8 mouse cellular contexts compared by ENCODE assay signal in the genomic region with DNA sequence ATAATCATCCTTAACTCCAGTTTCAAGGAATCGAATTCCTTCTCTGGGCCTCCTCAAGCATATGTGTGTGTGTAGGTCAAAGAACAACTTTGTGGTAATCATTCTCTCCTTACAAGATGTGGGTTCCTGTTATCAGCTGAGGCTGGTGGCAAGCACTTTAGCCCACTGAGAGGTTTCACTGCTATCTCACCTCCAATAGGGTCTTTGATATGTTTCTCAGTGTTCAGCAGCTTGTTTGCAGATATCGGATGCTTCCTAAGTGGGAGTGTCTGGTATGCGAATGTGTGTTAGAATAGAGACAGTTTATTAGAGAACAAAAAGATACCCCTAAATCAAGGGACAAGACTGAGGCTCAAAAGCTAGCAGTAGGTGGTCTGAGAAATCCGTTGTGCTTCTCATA. TPM values are rescaled to one million over a fixed set of nuclear protein-coding genes. Genes with fewer than 3 reads are reported as not detected.
A peak's percentile ranks its signal among the peaks of the same experiment; 100 is the strongest.
DNase-seq lines count a peak whose midpoint lies in the region; ATAC-seq and TF ChIP-seq lines count a peak whose summit lies in the region.

No protein-coding gene starts in this region.

- DNase-seq in heart, adult 9 months (ENCODE audit: low spot score in 2 of 2), result no peak
- peak; percentile 67 for DNase-seq in MEL (ENCODE audit: low read depth, low spot score)
- DNase-seq in midbrain, embryonic 10.5 days (ENCODE audit: low spot score), result no peak
- no peak for DNase-seq in layer of hippocampus, postnatal 10 days (ENCODE audit: low spot score in 2 of 2)
- no peak for DNase-seq in ovary, postnatal 36 days (ENCODE audit: low spot score)

- no peak for TF ChIP-seq CTCF in MEL (IDR thresholded peaks at IDR 0.05 in 2 of 3, conservative IDR thresholded peaks at IDR 0.05 in 1 of 3; ENCODE audit: control insufficient read depth in 1 of 3, insufficient read depth in 1 of 3, low read depth in 2 of 3, low read length in 3 of 3, poor library complexity in 1 of 3, severe bottlenecking in 1 of 3)

- TF ChIP-seq POLR2A in MEL (IDR thresholded peaks at IDR 0.05; ENCODE audit: control insufficient read depth in 1 of 2, insufficient read depth in 1 of 2, low read depth in 1 of 2, low read length in 2 of 2, poor library complexity in 1 of 2), result no peak

- no peak for TF ChIP-seq RAD21 in MEL (IDR thresholded peaks at IDR 0.05; ENCODE audit: low read depth, low read length)

- peak overlapping the region; percentile 73 for H3K4me3 ChIP-seq in heart, embryonic 15.5 days
- no peak overlapping the region for H3K4me3 ChIP-seq in MEL (ENCODE audit: control insufficient read depth in 1 of 2, insufficient read depth in 1 of 2, low read depth in 2 of 2, low read length in 2 of 2)
- peak overlapping the region; percentile 53 for H3K4me3 ChIP-seq in hindbrain, embryonic 12.5 days
- H3K4me3 ChIP-seq in midbrain, embryonic 10.5 days, result peak overlapping the region; percentile 85

- H3K27me3 ChIP-seq in heart, embryonic 15.5 days, result no peaks in the 10 kb centered on the region
- H3K27me3 ChIP-seq in MEL (ENCODE audit: control insufficient read depth in 1 of 2, insufficient read depth in 2 of 2, low read length in 2 of 2), result no peaks in the 10 kb centered on the region
- H3K27me3 ChIP-seq in hindbrain, embryonic 12.5 days, result no peaks in the 10 kb centered on the region
- H3K27me3 ChIP-seq in midbrain, embryonic 10.5 days (ENCODE audit: low read depth, poor library complexity, severe bottlenecking), result no peaks in the 10 kb centered on the region

- peak overlapping the region; percentile 75 for H3K4me2 ChIP-seq in heart, embryonic 15.5 days
- H3K4me2 ChIP-seq in hindbrain, embryonic 12.5 days (replicated peaks), result peak overlapping the region; percentile 87

- H3K36me3 ChIP-seq in heart, embryonic 15.5 days, result peaks cover 7% of the 10 kb centered on the region; the same call in 1 of the 2 replicates
- peaks cover 0 to 6% of the 10 kb centered on the region in 2 experiments; a peak in 2 of 4 replicates for H3K36me3 ChIP-seq in MEL (ENCODE audit: control insufficient read depth in 1 of 2, insufficient read depth in 2 of 2, low read length in 2 of 2)
- no peaks in the 10 kb centered on the region for H3K36me3 ChIP-seq in hindbrain, embryonic 12.5 days
- H3K36me3 ChIP-seq in midbrain, embryonic 10.5 days, result 0 out of 2 replicates have a peak, but pooled peaks cover 12% of the 10 kb centered on the region

- H3K4me1 ChIP-seq in heart, embryonic 15.5 days (replicated peaks), result peaks cover 18% of the 10 kb centered on the region
- H3K4me1 ChIP-seq in MEL (ENCODE audit: control insufficient read depth in 1 of 2, insufficient read depth in 2 of 2, low read length in 2 of 2), result peaks cover 0 to 7% of the 10 kb centered on the region in 2 experiments; a peak in 1 of 4 replicates
- H3K4me1 ChIP-seq in hindbrain, embryonic 12.5 days, result peaks cover 25% of the 10 kb centered on the region
- H3K4me1 ChIP-seq in midbrain, embryonic 10.5 days, result peaks cover 36% of the 10 kb centered on the region

- peak; percentile 47 to 49; a peak in 3 of 4 replicates for TF ChIP-seq EP300 in MEL (IDR thresholded peaks at IDR 0.05; ENCODE audit: low read depth in 1 of 2, low read length in 2 of 2)

- H3K9ac ChIP-seq in heart, embryonic 15.5 days, result peak overlapping the region; percentile 80; the same call in 1 of the 2 replicates
- H3K9ac ChIP-seq in MEL (ENCODE audit: control insufficient read depth, low read depth, low read length, poor library complexity, severe bottlenecking), result no peak overlapping the region
- H3K9ac ChIP-seq in hindbrain, embryonic 12.5 days, result peak overlapping the region; percentile 77; the same call in 1 of the 2 replicates

- 30% methylated on average over 4 of the region's 4 CpGs for WGBS in heart, embryonic 15.5 days
- 51% methylated on average over 4 of the region's 4 CpGs for WGBS in hindbrain, embryonic 12.5 days
- 58% methylated on average over 4 of the region's 4 CpGs for WGBS in midbrain, embryonic 10.5 days

- no peak for ATAC-seq in heart, embryonic 15.5 days (replicated peaks; ENCODE audit: insufficient number of reproducible peaks, insufficient read depth, low FRiP score, low read depth)
- ATAC-seq in hindbrain, embryonic 12.5 days (ENCODE audit: low FRiP score), result no peak
- no peak for ATAC-seq in CD4-positive, CD25-positive, alpha-beta regulatory T cell, adult 4 months

- H3K9me3 ChIP-seq in heart, embryonic 15.5 days (replicated peaks), result no peaks in the 10 kb centered on the region
- H3K9me3 ChIP-seq in MEL (replicated peaks; ENCODE audit: insufficient read depth, low read length), result no peaks in the 10 kb centered on the region
- H3K9me3 ChIP-seq in hindbrain, embryonic 12.5 days (replicated peaks), result no peaks in the 10 kb centered on the region
- no peaks in the 10 kb centered on the region for H3K9me3 ChIP-seq in midbrain, embryonic 10.5 days (replicated peaks)

- no peak overlapping the region for H3K27ac ChIP-seq in heart, embryonic 15.5 days
- no peak overlapping the region for H3K27ac ChIP-seq in MEL (ENCODE audit: control insufficient read depth, low read depth, low read length)
- H3K27ac ChIP-seq in hindbrain, embryonic 12.5 days, result no peak overlapping the region
- H3K27ac ChIP-seq in midbrain, embryonic 10.5 days (replicated peaks), result peak overlapping the region; percentile 88

- H3K79me2 ChIP-seq in MEL (ENCODE audit: control insufficient read depth, insufficient read depth, low read length, poor library complexity), result no peaks in the 10 kb centered on the region

TF ChIP-seq in MEL, 35 proteins besides CTCF, POLR2A, EP300 and RAD21:
- TF ChIP-seq POLR2AphosphoS2 (IDR thresholded peaks at IDR 0.05; ENCODE audit: low read length) (no peak), RCOR1 (IDR thresholded peaks at IDR 0.05; ENCODE audit: low read depth, low read length) (peak; percentile 53; the same call in 1 of the 2 replicates), ELF1 (IDR thresholded peaks at IDR 0.05; ENCODE audit: low read depth, low read length) (no peak), TBP (IDR thresholded peaks at IDR 0.05; ENCODE audit: low read depth, low read length) (peak; percentile 60), GATA1 (IDR thresholded peaks at IDR 0.05; ENCODE audit: low read depth, low read length) (peak; percentile 71), MYC (IDR thresholded peaks at IDR 0.05; ENCODE audit: low read depth, low read length) (no peak), KAT2A (conservative IDR thresholded peaks at IDR 0.05; ENCODE audit: low read depth, low read length) (no peak), ZC3H11A (IDR thresholded peaks at IDR 0.05; ENCODE audit: low read depth, low read length) (no peak), UBTF (IDR thresholded peaks at IDR 0.05; ENCODE audit: borderline replicate concordance, insufficient read depth, low read depth, low read length) (no peak), SIN3A (IDR thresholded peaks at IDR 0.05; ENCODE audit: low read length) (no peak), TCF12 (IDR thresholded peaks at IDR 0.05; ENCODE audit: low read depth, low read length) (peak; percentile 49; the same call in 1 of the 2 replicates), ETS1 (IDR thresholded peaks at IDR 0.05; ENCODE audit: low read depth, low read length) (peak; percentile 40; the same call in 1 of the 2 replicates)
TF ChIP-seq in MEL: peak in this region for 5.

RNA-seq across cellular contexts. Expression of gene Arhgef18, which starts 0.5 kb away (rescaled TPM):
- 4.1 and 6.0 TPM in 2 replicates for polyA plus RNA-seq in heart, embryonic 15.5 days (2015; fragmentation: Nextera tagmentation; extraction: Ambion mirVana)
- total RNA-seq in MEL (2012; rRNA removed), result 2.4 and 3.0 TPM in 2 replicates
- 1 to 10 TPM in 1 of 2 experiments, not detected in 1; 6.6 TPM for polyA plus RNA-seq in MEL (2012; ENCODE audit: insufficient read depth in 1 of 2, insufficient read length in 2 of 2, low read depth in 1 of 2, low replicate concordance in 2 of 2, missing spikeins in 1 of 2)
- polyA plus RNA-seq in hindbrain, embryonic 12.5 days (2016; fragmentation: Nextera tagmentation; extraction: Ambion mirVana), result 13.7 and 15.6 TPM in 2 replicates
- polyA plus RNA-seq in midbrain, embryonic 10.5 days (2016; fragmentation: Nextera tagmentation; extraction: Ambion mirVana), result 10.3 and 11.8 TPM in 2 replicates
- polyA plus RNA-seq in CD4-positive, CD25-positive, alpha-beta regulatory T cell, adult 4 months (2017; shearing (Covaris generic)), result 10 to 100 TPM; 27.6 to 35.8 TPM
- total RNA-seq in layer of hippocampus, postnatal 10 days (2021), result 10 to 100 TPM; 36.5 to 44.6 TPM

RNA-seq across cellular contexts. Expression of gene A430078G23Rik, which starts 39.1 kb away (rescaled TPM):
- polyA plus RNA-seq in heart, embryonic 15.5 days (2015; fragmentation: Nextera tagmentation; extraction: Ambion mirVana), result 0.10 and 1.1 TPM in 2 replicates
- total RNA-seq in MEL (2012; rRNA removed), result 2.0 and 2.8 TPM in 2 replicates
- polyA plus RNA-seq in MEL (2012; ENCODE audit: insufficient read depth in 1 of 2, insufficient read length in 2 of 2, low read depth in 1 of 2, low replicate concordance in 2 of 2, missing spikeins in 1 of 2), result 1 to 10 TPM in 1 of 2 experiments, not detected in 1; 3.8 TPM
- polyA plus RNA-seq in hindbrain, embryonic 12.5 days (2016; fragmentation: Nextera tagmentation; extraction: Ambion mirVana), result not detected in 2 replicates
- not detected in 2 replicates for polyA plus RNA-seq in midbrain, embryonic 10.5 days (2016; fragmentation: Nextera tagmentation; extraction: Ambion mirVana)
- polyA plus RNA-seq in CD4-positive, CD25-positive, alpha-beta regulatory T cell, adult 4 months (2017; shearing (Covaris generic)), result 10 to 100 TPM; 38.2 to 52.0 TPM
- under 1 TPM in 1 of 2 experiments, not detected in 1; 0.53 TPM for total RNA-seq in layer of hippocampus, postnatal 10 days (2021)

Comparison
In these comparisons a context has a peak if more than half of its experiments do, and no peak if none do; other contexts are left out.
1. H3K4me3 ChIP-seq: peak in heart, embryonic 15.5 days (single experiment), hindbrain, embryonic 12.5 days (single experiment) and midbrain, embryonic 10.5 days (single experiment); none in MEL (0 of 2).
2. RNA of gene A430078G23Rik, which starts 39.1 kb away (polyA plus RNA-seq): 38.2 to 52.0 TPM in CD4-positive, CD25-positive, alpha-beta regulatory T cell, adult 4 months; 3.8 TPM in MEL, 0.10 to 1.1 TPM in heart, embryonic 15.5 days, not detected in hindbrain, embryonic 12.5 days and not detected in midbrain, embryonic 10.5 days; every median in the first group is over 4 times any median in the second.